Mouse (Mus musculus): ENCODE data around the gene Dnm1.

GRCm38 (mm10) chr2:32318709-32319585 is 34.2 kb downstream of the Dnm1 start:
- TF ChIP-seq CTCF (IDR thresholded peaks at IDR 0.05; ENCODE audit: insufficient read depth, low read depth, low read length) (no peak), POLR2A (IDR thresholded peaks at IDR 0.05; ENCODE audit: insufficient read depth, low read depth, low read length) (no peak)
